Mouse (Mus musculus) neural tube, embryonic 11.5 days (tissue): Measurements from ENCODE around the gene Il6. TPM values are rescaled to one million over a fixed set of nuclear protein-coding genes. Genes with fewer than 3 reads are reported as not detected.

Experiments used
- ATAC-seq: fragments of 200-750 bp; cut with Nextera tagmentation; 2 replicates; pipeline ENCODE4 v1.8.0; 2017; ENCODE audit warnings: moderate number of reproducible peaks, mild to moderate bottlenecking, moderate TSS enrichment, moderate library complexity; ENCODE audit not compliant: insufficient read depth, low FRiP score, low TSS enrichment
- DNase-seq: peaks from one replicate; pipeline ENCODE4 v3.0.0-alpha.2; 2015; ENCODE audit warnings: low spot score
- H3K27ac ChIP-seq: fragments of 300-500 bp; sonication (generic); 2 replicates; pipeline ENCODE4 v1.5.1; 2014; ENCODE audit warnings: low read depth, mild to moderate bottlenecking, low read length
- H3K27me3 ChIP-seq: fragments of 300-500 bp; sonication (generic); 2 replicates; pipeline ENCODE4 v1.6.1; 2014; ENCODE audit warnings: mild to moderate bottlenecking, low read length, mixed read lengths; ENCODE audit not compliant: control insufficient read depth, insufficient read depth
- H3K36me3 ChIP-seq: fragments of 300-500 bp; sonication (generic); 2 replicates; pipeline ENCODE4 v1.6.1; 2014; ENCODE audit warnings: mild to moderate bottlenecking, low read length, moderate library complexity, mixed read lengths; ENCODE audit not compliant: control insufficient read depth, insufficient read depth
- H3K4me1 ChIP-seq: fragments of 300-500 bp; sonication (generic); 2 replicates; pipeline ENCODE4 v1.6.1; 2014; ENCODE audit warnings: low read length, mixed read lengths; ENCODE audit not compliant: control insufficient read depth, insufficient read depth
- H3K4me2 ChIP-seq: fragments of 300-500 bp; sonication (generic); 2 replicates; pipeline ENCODE4 v1.6.1; 2014; ENCODE audit warnings: low read depth, mild to moderate bottlenecking, moderate library complexity
- H3K4me3 ChIP-seq: fragments of 300-500 bp; sonication (generic); 2 replicates; pipeline ENCODE4 v1.5.1; 2014; ENCODE audit warnings: low read depth, low read length
- H3K9ac ChIP-seq: fragments of 300-500 bp; sonication (generic); 2 replicates; pipeline ENCODE4 v1.6.1; 2014; ENCODE audit warnings: mild to moderate bottlenecking, low read length
- H3K9me3 ChIP-seq: fragments of 300-500 bp; sonication (generic); 2 replicates; pipeline ENCODE4 v1.6.1; 2016; ENCODE audit warnings: low read length; ENCODE audit not compliant: control insufficient read depth
- WGBS: fragments of 180-500 bp; shearing (Covaris S2); extraction: QIAGEN DNeasy Blood & Tissue Kit; methylation state at CpG from one replicate; pipeline ENCODE4 v1.1.7; 2014; 5-methylcytosine and 5-hydroxymethylcytosine counted together
- polyA plus RNA-seq: library from polyadenylated mRNA; unstranded; fragments of >200 nt; fragmentation: Nextera tagmentation; extraction: Ambion mirVana; gene quantifications from 2 replicates; pipeline ENCODE4 v1.2.1, GENCODE M21; 2014

The Il6 gene
- polyA plus RNA-seq, result 0.11 TPM in 1 of 2 replicates, not detected in the other

DNA sequence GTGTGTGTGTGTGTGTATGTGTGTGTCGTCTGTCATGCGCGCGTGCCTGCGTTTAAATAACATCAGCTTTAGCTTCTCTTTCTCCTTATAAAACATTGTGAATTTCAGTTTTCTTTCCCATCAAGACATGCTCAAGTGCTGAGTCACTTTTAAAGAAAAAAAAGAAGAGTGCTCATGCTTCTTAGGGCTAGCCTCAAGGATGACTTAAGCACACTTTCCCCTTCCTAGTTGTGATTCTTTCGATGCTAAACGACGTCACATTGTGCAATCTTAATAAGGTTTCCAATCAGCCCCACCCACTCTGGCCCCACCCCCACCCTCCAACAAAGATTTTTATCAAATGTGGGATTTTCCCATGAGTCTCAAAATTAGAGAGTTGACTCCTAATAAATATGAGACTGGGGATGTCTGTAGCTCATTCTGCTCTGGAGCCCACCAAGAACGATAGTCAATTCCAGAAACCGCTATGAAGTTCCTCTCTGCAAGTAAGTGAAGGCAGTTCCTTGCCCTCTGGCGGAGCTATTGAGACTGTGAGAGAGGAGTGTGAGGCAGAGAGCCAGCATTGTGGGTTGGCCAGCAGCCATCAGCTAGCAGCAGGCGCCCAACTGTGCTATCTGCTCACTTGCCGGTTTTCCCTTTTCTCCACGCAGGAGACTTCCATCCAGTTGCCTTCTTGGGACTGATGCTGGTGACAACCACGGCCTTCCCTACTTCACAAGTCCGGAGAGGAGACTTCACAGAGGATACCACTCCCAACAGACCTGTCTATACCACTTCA is at the start of gene Il6:
Gene Il6 (plus strand): TSS at position 389 of the 778 bp plus-strand sequence.
- no peaks in the 10 kb centered on the region for H3K4me1 ChIP-seq
- H3K4me2 ChIP-seq, result no peak within 1 kb of the TSS
- no peaks in the 10 kb centered on the region for H3K9me3 ChIP-seq
- no peak within 1 kb of the TSS for H3K4me3 ChIP-seq
- H3K27me3 ChIP-seq, result no peaks in the 10 kb centered on the region
- no peak within 1 kb of the TSS for H3K27ac ChIP-seq
- H3K36me3 ChIP-seq, result no peaks in the 10 kb centered on the region
- WGBS, result 73% methylated on average over 16 of the region's 16 CpGs
- no peak within 1 kb of the TSS for H3K9ac ChIP-seq
- ATAC-seq (no peak), DNase-seq (no peak)

DNA sequence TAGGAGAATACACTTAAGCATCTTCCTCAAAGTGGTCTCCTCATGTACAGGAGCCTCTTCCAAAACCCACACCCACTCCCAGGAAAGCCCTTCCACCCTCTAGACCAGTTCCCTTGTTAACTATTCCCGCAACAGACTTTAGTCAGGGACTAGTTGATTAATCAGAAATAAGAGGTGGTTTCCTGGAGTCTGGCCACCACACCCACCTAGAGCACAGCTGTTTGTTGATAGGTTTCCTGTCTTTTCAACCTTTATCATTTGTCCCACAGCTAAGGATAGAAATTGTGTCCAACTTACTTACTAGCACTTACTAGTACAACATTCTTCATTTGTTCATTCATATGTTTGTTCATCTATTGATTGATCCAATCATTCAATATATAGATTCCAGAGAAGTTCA is 49.4 kb upstream of the Il6 start:
- Histone ChIP-seq H3K36me3 (no peaks in the 10 kb centered on the region), H3K4me2 (no peak overlapping the region), H3K4me3 (no peak overlapping the region), H3K9me3 (no peaks in the 10 kb centered on the region), H3K9ac (no peak overlapping the region), H3K4me1 (no peaks in the 10 kb centered on the region), H3K27ac (no peak overlapping the region), H3K27me3 (no peaks in the 10 kb centered on the region)
- ATAC-seq (no peak), DNase-seq (no peak)
- 75% methylated on average over 1 of the region's 1 CpGs for WGBS

DNA sequence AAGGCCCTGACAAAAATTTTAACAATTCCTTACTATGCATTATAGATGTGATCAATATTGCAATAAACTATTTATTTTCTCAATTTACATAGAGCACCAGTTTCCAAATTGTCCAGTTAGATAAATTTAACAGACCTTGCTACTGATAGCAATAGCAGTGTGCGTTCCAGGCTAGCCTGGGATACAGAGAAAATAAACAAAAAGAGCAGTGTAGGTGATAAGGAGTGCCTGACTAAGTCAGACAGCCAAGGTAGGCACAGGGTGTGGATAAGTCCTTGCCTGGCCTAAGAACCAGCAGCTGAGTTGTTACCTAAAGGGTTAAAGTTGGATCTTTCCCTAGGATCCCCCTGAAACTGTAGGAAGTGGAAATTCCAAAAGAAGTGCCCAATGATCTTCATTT is 42.7 kb upstream of the Il6 start:
- Histone ChIP-seq H3K4me1 (no peaks in the 10 kb centered on the region), H3K27ac (no peak overlapping the region), H3K9me3 (no peaks in the 10 kb centered on the region), H3K4me2 (no peak overlapping the region), H3K4me3 (no peak overlapping the region), H3K9ac (no peak overlapping the region), H3K36me3 (no peaks in the 10 kb centered on the region), H3K27me3 (no peaks in the 10 kb centered on the region)
- 89% methylated on average over 1 of the region's 1 CpGs for WGBS
- no peak for DNase-seq
- no peak for ATAC-seq

DNA sequence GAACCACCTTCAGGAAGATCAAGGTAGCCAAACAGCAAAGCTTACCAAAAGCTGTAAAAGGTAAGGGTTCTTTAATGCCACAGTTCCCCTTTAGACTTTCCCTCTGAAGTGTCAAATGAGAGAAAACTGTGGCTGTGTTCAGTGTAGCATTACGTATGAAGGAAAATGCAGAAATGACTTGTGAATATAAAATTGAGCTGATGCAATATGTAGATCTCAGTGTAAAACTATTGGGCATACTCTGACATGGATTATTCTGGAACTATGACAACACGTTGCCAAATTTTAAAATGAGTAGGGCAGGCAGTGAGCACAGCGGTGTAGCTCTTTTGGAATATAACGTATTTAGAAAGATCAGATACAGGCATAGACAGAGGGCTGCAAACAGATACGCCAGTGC is 40.1 kb upstream of the Il6 start:
- Histone ChIP-seq H3K27ac (no peak overlapping the region), H3K4me1 (no peaks in the 10 kb centered on the region), H3K9ac (no peak overlapping the region), H3K4me3 (no peak overlapping the region), H3K4me2 (no peak overlapping the region), H3K9me3 (no peaks in the 10 kb centered on the region), H3K27me3 (no peaks in the 10 kb centered on the region), H3K36me3 (no peaks in the 10 kb centered on the region)
- ATAC-seq, result no peak
- WGBS, result 92% methylated on average over 5 of the region's 5 CpGs
- no peak for DNase-seq

DNA sequence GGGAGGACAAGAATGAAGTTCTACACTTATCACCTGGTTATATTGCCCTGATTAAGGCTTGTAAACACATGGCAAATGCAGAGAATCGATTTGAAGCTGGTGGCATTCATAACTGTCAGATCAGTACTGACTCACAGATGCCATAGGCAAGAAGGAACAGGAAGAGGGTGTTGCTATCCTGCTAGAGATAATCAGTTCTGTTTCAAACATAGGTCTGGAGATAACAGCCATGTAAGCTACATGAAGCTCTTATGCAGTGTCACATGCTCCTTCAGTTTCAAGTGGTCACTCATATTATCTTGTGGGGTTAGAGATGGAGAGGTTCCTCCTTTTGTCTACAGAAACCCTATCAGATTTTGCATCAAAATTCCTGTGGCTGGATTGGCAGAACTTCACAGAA is 39.4 kb upstream of the Il6 start:
- no peak overlapping the region for H3K27ac ChIP-seq
- no peak for DNase-seq
- H3K9ac ChIP-seq, result no peak overlapping the region
- H3K36me3 ChIP-seq, result no peaks in the 10 kb centered on the region
- H3K9me3 ChIP-seq, result no peaks in the 10 kb centered on the region
- ATAC-seq, result no peak
- no peaks in the 10 kb centered on the region for H3K4me1 ChIP-seq
- H3K4me3 ChIP-seq, result no peak overlapping the region
- H3K27me3 ChIP-seq, result no peaks in the 10 kb centered on the region
- 78% methylated on average over 1 of the region's 1 CpGs for WGBS
- H3K4me2 ChIP-seq, result no peak overlapping the region

DNA sequence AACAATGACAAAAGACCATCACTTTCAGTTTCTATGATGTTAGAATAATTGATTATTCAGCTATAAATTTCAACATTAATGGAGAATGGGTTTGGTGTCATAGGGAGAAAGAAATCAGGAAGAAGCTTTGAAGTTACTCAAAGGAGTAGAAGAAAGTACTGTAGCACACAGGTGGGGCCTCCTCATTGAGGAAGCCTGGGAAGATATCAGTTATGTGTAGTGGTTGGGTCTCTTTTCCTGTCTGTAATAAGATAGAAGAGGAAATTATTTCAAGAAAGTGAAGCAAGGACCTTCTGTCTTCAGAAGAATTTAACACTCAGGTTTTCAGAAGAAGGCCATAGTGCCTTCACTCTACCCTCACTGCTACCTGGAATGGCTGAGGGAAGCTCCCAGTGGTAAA is 38.8 kb upstream of the Il6 start:
- Histone ChIP-seq H3K36me3 (no peaks in the 10 kb centered on the region), H3K4me3 (no peak overlapping the region), H3K27me3 (no peaks in the 10 kb centered on the region), H3K4me1 (no peaks in the 10 kb centered on the region), H3K9ac (no peak overlapping the region), H3K27ac (no peak overlapping the region), H3K4me2 (no peak overlapping the region), H3K9me3 (no peaks in the 10 kb centered on the region)
- DNase-seq (no peak), ATAC-seq (no peak)

DNA sequence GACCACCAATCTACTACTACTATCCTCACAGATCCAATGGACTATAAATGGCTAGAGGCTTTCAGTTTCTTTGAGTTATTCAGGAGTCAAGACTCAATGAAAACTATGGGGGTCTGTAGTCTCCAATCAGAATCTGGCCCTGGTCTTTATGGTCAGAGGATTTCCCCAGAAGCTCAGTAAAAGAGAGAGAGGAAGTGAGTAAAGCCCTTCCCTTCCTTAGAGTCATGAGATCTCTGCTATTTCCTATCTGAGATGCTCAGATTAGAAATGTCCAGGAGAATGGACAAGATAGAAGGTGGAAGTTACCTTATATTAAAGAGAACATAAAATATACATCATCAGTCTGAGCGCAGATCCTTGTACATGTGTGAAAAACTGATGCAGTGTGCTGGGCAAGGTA is 19.3 kb upstream of the Il6 start:
- Histone ChIP-seq H3K4me3 (no peak overlapping the region), H3K27me3 (no peaks in the 10 kb centered on the region), H3K4me2 (no peak overlapping the region), H3K36me3 (no peaks in the 10 kb centered on the region), H3K4me1 (no peaks in the 10 kb centered on the region), H3K9ac (no peak overlapping the region), H3K9me3 (no peaks in the 10 kb centered on the region), H3K27ac (no peak overlapping the region)
- no peak for DNase-seq
- ATAC-seq, result no peak
- 94% methylated on average over 1 of the region's 1 CpGs for WGBS

DNA sequence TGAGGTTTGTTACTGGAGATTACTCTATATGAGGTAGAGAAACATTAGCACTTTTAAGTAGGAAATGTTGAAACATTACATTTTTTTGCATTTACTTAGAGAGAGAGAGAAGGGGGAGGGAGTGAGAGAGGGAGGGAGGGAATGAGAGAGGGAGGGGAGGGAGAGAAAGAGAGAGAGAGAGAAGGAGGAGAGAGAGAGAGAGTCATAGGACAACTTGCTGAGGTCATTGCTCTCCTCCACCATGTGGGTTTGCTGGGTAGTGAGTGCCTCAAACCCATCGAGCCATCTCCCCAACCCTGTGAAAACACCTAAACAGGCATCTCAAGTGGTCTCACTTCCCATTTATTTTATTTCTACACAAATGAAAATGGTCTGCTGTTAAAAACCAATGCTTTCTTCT is 18.6 kb upstream of the Il6 start:
- Histone ChIP-seq H3K36me3 (no peaks in the 10 kb centered on the region), H3K27me3 (no peaks in the 10 kb centered on the region), H3K9me3 (no peaks in the 10 kb centered on the region), H3K27ac (no peak overlapping the region), H3K9ac (no peak overlapping the region), H3K4me2 (no peak overlapping the region), H3K4me3 (no peak overlapping the region), H3K4me1 (no peaks in the 10 kb centered on the region)
- 91% methylated on average over 1 of the region's 1 CpGs for WGBS
- DNase-seq (no peak), ATAC-seq (no peak)

DNA sequence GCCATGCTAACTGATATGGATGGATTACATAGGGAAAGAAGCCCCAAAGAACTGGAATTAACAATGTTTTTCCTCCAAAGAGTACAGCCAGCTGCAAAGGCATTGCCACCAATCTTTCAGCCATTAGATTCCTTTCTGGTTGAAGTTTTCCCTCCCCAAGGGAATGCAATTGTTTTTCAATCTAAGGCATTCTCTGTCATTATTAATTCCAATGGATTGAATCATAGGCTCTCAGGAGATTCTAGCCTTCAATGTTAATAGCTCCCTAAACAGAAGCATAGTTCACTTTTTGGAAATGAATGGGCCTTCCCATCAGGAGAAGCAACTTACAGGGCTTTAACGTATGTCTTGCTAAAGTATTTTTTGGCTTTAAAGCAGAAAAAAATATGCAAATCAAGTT is 15.6 kb upstream of the Il6 start:
- ATAC-seq, result no peak
- no peak for DNase-seq
- Histone ChIP-seq H3K4me3 (no peak overlapping the region), H3K27me3 (no peaks in the 10 kb centered on the region), H3K4me2 (no peak overlapping the region), H3K9me3 (no peaks in the 10 kb centered on the region), H3K9ac (no peak overlapping the region), H3K36me3 (no peaks in the 10 kb centered on the region), H3K4me1 (no peaks in the 10 kb centered on the region), H3K27ac (no peak overlapping the region)
- 90% methylated on average over 1 of the region's 1 CpGs for WGBS
